Mouse (Mus musculus) heart, embryonic 12.5 days (tissue): ENCODE results near the gene E130114P18Rik. TPM values are rescaled to one million over a fixed set of nuclear protein-coding genes. Genes with fewer than 3 reads are reported as not detected.

Experiments
- ATAC-seq: fragments of 200-750 bp; cut with Nextera tagmentation; 2 replicates; pipeline ENCODE4 v1.8.0; 2017; ENCODE audit warnings: moderate TSS enrichment, moderate library complexity; ENCODE audit not compliant: insufficient number of reproducible peaks, low FRiP score
- H3K27ac ChIP-seq: fragments of 300-500 bp; sonication (generic); 2 replicates; pipeline ENCODE4 v1.5.1; 2016; ENCODE audit warnings: mild to moderate bottlenecking, moderate library complexity; ENCODE audit not compliant: poor library complexity, severe bottlenecking
- H3K27me3 ChIP-seq: fragments of 300-500 bp; sonication (generic); replicated peaks from 2 replicates; pipeline ENCODE4 v1.6.1; 2016; ENCODE audit warnings: mild to moderate bottlenecking, moderate library complexity
- H3K36me3 ChIP-seq: fragments of 300-500 bp; sonication (generic); 2 replicates; pipeline ENCODE4 v1.6.1; 2016; ENCODE audit warnings: mild to moderate bottlenecking, moderate library complexity
- H3K4me1 ChIP-seq: fragments of 300-500 bp; sonication (generic); replicated peaks from 2 replicates; pipeline ENCODE4 v1.6.1; 2016; ENCODE audit warnings: mild to moderate bottlenecking
- H3K4me2 ChIP-seq: fragments of 300-500 bp; sonication (generic); 2 replicates; pipeline ENCODE4 v1.6.1; 2016; ENCODE audit warnings: mild to moderate bottlenecking, moderate library complexity
- H3K4me3 ChIP-seq: fragments of 300-500 bp; sonication (generic); 2 replicates; pipeline ENCODE4 v1.5.1; 2016; ENCODE audit warnings: mild to moderate bottlenecking
- H3K9ac ChIP-seq: fragments of 300-500 bp; sonication (generic); 2 replicates; pipeline ENCODE4 v1.6.1; 2016; ENCODE audit warnings: mild to moderate bottlenecking, moderate library complexity
- H3K9me3 ChIP-seq: fragments of 300-500 bp; sonication (generic); replicated peaks from 2 replicates; pipeline ENCODE4 v1.6.1; 2016; ENCODE audit warnings: mild to moderate bottlenecking, moderate library complexity
- WGBS: fragments of 180-500 bp; shearing (Covaris S2); methylation state at CpG from one replicate; pipeline ENCODE4 v1.1.7; 2016; 5-methylcytosine and 5-hydroxymethylcytosine counted together
- polyA plus RNA-seq: library from polyadenylated mRNA; unstranded; fragments of >200 nt; fragmentation: Nextera tagmentation; extraction: Ambion mirVana; gene quantifications from 2 replicates; pipeline ENCODE4 v1.2.1, GENCODE M21; 2016

E130114P18Rik gene
- polyA plus RNA-seq, 1 experiment from 2014 or later, result 0.74 TPM

- 48% methylated on average over 7 of the region's 7 CpGs for WGBS
- Histone ChIP-seq H3K27me3 (no peaks in the 10 kb centered on the region), H3K9ac (no peak overlapping the region), H3K4me1 (peaks cover 6% of the 10 kb centered on the region; the same call in 1 of the 2 replicates), H3K27ac (peak overlapping the region; percentile 74), H3K9me3 (no peaks in the 10 kb centered on the region), H3K36me3 (no peaks in the 10 kb centered on the region), H3K4me3 (no peak overlapping the region), H3K4me2 (no peak overlapping the region)
- ATAC-seq, result peak; percentile 48; the same call in 1 of the 2 replicates
Measured at GRCm38 (mm10) chr4:97664738-97665427, 113.0 kb downstream of the E130114P18Rik start.

GRCm38 (mm10) chr4:97663922-97664321 lies 114.0 kb downstream of the E130114P18Rik start:
- 65% methylated on average over 6 of the region's 6 CpGs for WGBS
- Histone ChIP-seq H3K27me3 (no peaks in the 10 kb centered on the region), H3K9ac (no peak overlapping the region), H3K9me3 (no peaks in the 10 kb centered on the region), H3K27ac (no peak overlapping the region), H3K4me2 (no peak overlapping the region), H3K4me3 (no peak overlapping the region), H3K4me1 (peaks cover 8% of the 10 kb centered on the region; the same call in 1 of the 2 replicates), H3K36me3 (no peaks in the 10 kb centered on the region)
- ATAC-seq, result no peak

- Histone ChIP-seq H3K36me3 (no peaks in the 10 kb centered on the region), H3K4me3 (no peak overlapping the region), H3K9ac (no peak overlapping the region), H3K27me3 (no peaks in the 10 kb centered on the region), H3K4me2 (no peak overlapping the region), H3K4me1 (peaks cover 9% of the 10 kb centered on the region; the same call in 1 of the 2 replicates), H3K27ac (no peak overlapping the region), H3K9me3 (no peaks in the 10 kb centered on the region)
- 62% methylated on average over 11 of the region's 11 CpGs for WGBS
- no peak for ATAC-seq
Measured at GRCm38 (mm10) chr4:97662841-97663240, 115.0 kb downstream of the E130114P18Rik start.

GRCm38 (mm10) chr4:97661611-97662273 lies 116.1 kb downstream of the E130114P18Rik start:
- Histone ChIP-seq H3K36me3 (no peaks in the 10 kb centered on the region), H3K27me3 (no peaks in the 10 kb centered on the region), H3K4me2 (no peak overlapping the region), H3K4me1 (peaks cover 12% of the 10 kb centered on the region), H3K9me3 (no peaks in the 10 kb centered on the region), H3K27ac (no peak overlapping the region), H3K9ac (no peak overlapping the region), H3K4me3 (no peak overlapping the region)
- no peak for ATAC-seq
- WGBS, result 85% methylated on average over 10 of the region's 10 CpGs

- no peak overlapping the region for H3K9ac ChIP-seq
- no peaks in the 10 kb centered on the region for H3K36me3 ChIP-seq
- ATAC-seq, result no peak
- no peak overlapping the region for H3K27ac ChIP-seq
- H3K4me3 ChIP-seq, result no peak overlapping the region
- no peak overlapping the region for H3K4me2 ChIP-seq
- no peaks in the 10 kb centered on the region for H3K9me3 ChIP-seq
- WGBS, result 62% methylated on average over 3 of the region's 3 CpGs
- no peaks in the 10 kb centered on the region for H3K27me3 ChIP-seq
- H3K4me1 ChIP-seq, result peaks cover 7% of the 10 kb centered on the region; the same call in 1 of the 2 replicates
Measured at GRCm38 (mm10) chr4:97657586-97657985, 120.3 kb downstream of the E130114P18Rik start.

GRCm38 (mm10) chr4:97649626-97650015 lies 128.3 kb downstream of the E130114P18Rik start:
- no peaks in the 10 kb centered on the region for H3K9me3 ChIP-seq
- peak overlapping the region; percentile 70; the same call in 1 of the 2 replicates for H3K27ac ChIP-seq
- WGBS, result 66% methylated on average over 5 of the region's 5 CpGs
- no peaks in the 10 kb centered on the region for H3K36me3 ChIP-seq
- no peak for ATAC-seq
- H3K4me3 ChIP-seq, result no peak overlapping the region
- no peak overlapping the region for H3K4me2 ChIP-seq
- no peaks in the 10 kb centered on the region for H3K27me3 ChIP-seq
- peaks cover 14% of the 10 kb centered on the region for H3K4me1 ChIP-seq
- no peak overlapping the region for H3K9ac ChIP-seq

GRCm38 (mm10) chr4:97648825-97649625 lies 128.9 kb downstream of the E130114P18Rik start:
- Histone ChIP-seq H3K4me3 (no peak overlapping the region), H3K4me1 (peaks cover 14% of the 10 kb centered on the region), H3K36me3 (no peaks in the 10 kb centered on the region), H3K9me3 (no peaks in the 10 kb centered on the region), H3K9ac (no peak overlapping the region), H3K27ac (peak overlapping the region; percentile 70), H3K27me3 (no peaks in the 10 kb centered on the region), H3K4me2 (peak overlapping the region; percentile 50)
- ATAC-seq, result peak; percentile 63; the same call in 1 of the 2 replicates
- 23% methylated on average over 11 of the region's 11 CpGs for WGBS

- 77% methylated on average over 2 of the region's 2 CpGs for WGBS
- Histone ChIP-seq H3K9me3 (no peaks in the 10 kb centered on the region), H3K27ac (no peak overlapping the region)
Measured at GRCm38 (mm10) chr4:97648436-97648707, 129.5 kb downstream of the E130114P18Rik start.

GRCm38 (mm10) chr4:97647700-97648435 lies 130.0 kb downstream of the E130114P18Rik start:
- no peak for ATAC-seq
- H3K27ac ChIP-seq, result no peak overlapping the region
- H3K36me3 ChIP-seq, result no peaks in the 10 kb centered on the region
- no peak overlapping the region for H3K4me2 ChIP-seq
- no peaks in the 10 kb centered on the region for H3K27me3 ChIP-seq
- no peak overlapping the region for H3K4me3 ChIP-seq
- 78% methylated on average over 15 of the region's 15 CpGs for WGBS
- H3K4me1 ChIP-seq, result peaks cover 14% of the 10 kb centered on the region
- H3K9ac ChIP-seq, result no peak overlapping the region
- no peaks in the 10 kb centered on the region for H3K9me3 ChIP-seq

More at GRCm38 (mm10) chr4:97648436-97648707, 129.5 kb downstream of the E130114P18Rik start:
- no peaks in the 10 kb centered on the region for H3K36me3 ChIP-seq
- H3K27me3 ChIP-seq, result no peaks in the 10 kb centered on the region
- H3K9ac ChIP-seq, result no peak overlapping the region
- no peak for ATAC-seq
- H3K4me3 ChIP-seq, result no peak overlapping the region
- no peak overlapping the region for H3K4me2 ChIP-seq
- H3K4me1 ChIP-seq, result peaks cover 14% of the 10 kb centered on the region

- no peak overlapping the region for H3K9ac ChIP-seq
- H3K4me2 ChIP-seq, result no peak overlapping the region
- 78% methylated on average over 4 of the region's 4 CpGs for WGBS
- no peak overlapping the region for H3K4me3 ChIP-seq
- no peak overlapping the region for H3K27ac ChIP-seq
- ATAC-seq, result no peak
- peaks cover 14% of the 10 kb centered on the region for H3K4me1 ChIP-seq
- no peaks in the 10 kb centered on the region for H3K36me3 ChIP-seq
- no peaks in the 10 kb centered on the region for H3K27me3 ChIP-seq
- H3K9me3 ChIP-seq, result no peaks in the 10 kb centered on the region
Measured at GRCm38 (mm10) chr4:97647236-97647635, 130.6 kb downstream of the E130114P18Rik start.
